ENCODE assay signal across 21 mouse cellular contexts in the genomic region with DNA sequence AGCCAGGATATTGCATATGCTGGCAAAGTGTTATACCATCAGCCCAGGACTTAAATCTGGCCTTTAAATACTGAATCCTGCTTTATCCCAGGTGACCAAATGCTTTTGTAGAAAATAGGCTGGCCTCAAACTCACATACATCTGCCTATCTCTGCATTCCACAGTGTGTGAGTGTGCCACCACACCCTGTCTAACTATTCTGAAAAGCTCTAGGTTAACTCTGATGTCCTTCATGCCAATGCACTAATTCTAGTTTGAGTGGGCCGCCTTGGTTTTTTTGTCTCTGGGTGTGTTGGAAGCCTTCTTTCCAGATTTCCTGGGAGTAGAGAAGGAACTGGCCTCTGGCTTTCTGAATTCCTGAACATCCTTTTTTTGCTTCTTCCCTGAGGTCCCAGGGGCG. TPM values are rescaled to one million over a fixed set of nuclear protein-coding genes. Genes with fewer than 3 reads are reported as not detected.
DNase-seq lines count a peak whose midpoint lies in the region; ATAC-seq lines count a peak whose summit lies in the region.
"Had no signal": no experiment of that assay in that cellular context is flagged by ENCODE, and none has a peak within 500 bp of the region (broad histone marks: within the 10 kb centered on the region; RNA-seq: fewer than 3 reads in every experiment).

No protein-coding gene starts in this region.

- peak; percentile 65 for DNase-seq in 3T3-L1 (ENCODE audit: low read depth, low spot score)
- DNase-seq in ES-CJ7 (ENCODE audit: low read depth, low spot score) = peak; percentile 27
- DNase-seq in ZHBTc4 (ENCODE audit: low read depth, low spot score) = peak; percentile 60
- no peak for DNase-seq in kidney, adult 9 months
- no peak for DNase-seq in layer of hippocampus, adult 11-12 months (ENCODE audit: low spot score)
- DNase-seq: adrenal gland, adult 2 months; adrenal gland, postnatal 10 days; adrenal gland, postnatal 25 days; B cell, adult 2 months; cerebellum, adult 11 months; cerebellum, adult 18-20 months; cerebellum, adult 8-10 months; cerebellum, adult 9-11 months; cerebellum, postnatal 14 days; cerebellum, postnatal 36 days; embryo, embryonic 11 days; forebrain, postnatal 0 days had no signal

- no peak for ATAC-seq in monocyte, adult 5-6 weeks (replicated peaks; ENCODE audit: insufficient number of reproducible peaks, low FRiP score, low TSS enrichment, poor library complexity, severe bottlenecking)
- ATAC-seq: CD4-positive, CD25-positive, alpha-beta regulatory T cell, adult 4 months; forebrain, embryonic 13.5 days; forebrain, embryonic 15.5 days; forebrain, postnatal 0 days had no signal

RNA-seq across cellular contexts. Expression of a gene that starts 9.9 kb away (rescaled TPM):
- total RNA-seq in monocyte, adult 5-6 weeks (2017) = 97.0 to 158 TPM (median 136 TPM) in 3 replicates

RNA-seq across cellular contexts. Expression of a gene that starts 17.0 kb away (rescaled TPM):
- total RNA-seq in monocyte, adult 5-6 weeks (2017) = 597 to 769 TPM (median 623 TPM) in 3 replicates

RNA-seq across cellular contexts. Expression of a gene that starts 58.8 kb away (rescaled TPM):
- 26.1 to 46.2 TPM (median 27.6 TPM) in 3 replicates for total RNA-seq in monocyte, adult 5-6 weeks (2017)

Comparison
In these comparisons a context has a peak if more than half of its experiments do, and no peak if none do; other contexts are left out.
1. DNase-seq: peak in 3T3-L1 (single experiment), ES-CJ7 (single experiment) and ZHBTc4 (single experiment); none in kidney, adult 9 months (single experiment) and layer of hippocampus, adult 11-12 months (single experiment).